Mouse (Mus musculus) hindbrain, embryonic 13.5 days (tissue): ENCODE data around the gene Tpsg1. TPM values are rescaled to one million over a fixed set of nuclear protein-coding genes. Genes with fewer than 3 reads are reported as not detected.

Source experiments
- ATAC-seq: fragments of 200-750 bp; cut with Nextera tagmentation; 2 replicates; pipeline ENCODE4 v1.8.0; 2017; ENCODE audit warnings: moderate TSS enrichment; ENCODE audit not compliant: low FRiP score
- H3K27ac ChIP-seq: fragments of 300-500 bp; sonication (generic); 2 replicates; pipeline ENCODE4 v1.5.1; 2015; ENCODE audit warnings: inconsistent platforms, mild to moderate bottlenecking, moderate library complexity
- H3K27me3 ChIP-seq: fragments of 300-500 bp; sonication (generic); 2 replicates; pipeline ENCODE4 v1.6.1; 2015; ENCODE audit warnings: mild to moderate bottlenecking, inconsistent platforms
- H3K36me3 ChIP-seq: fragments of 300-500 bp; sonication (generic); 2 replicates; pipeline ENCODE4 v1.6.1; 2015; ENCODE audit warnings: mild to moderate bottlenecking, inconsistent platforms
- H3K4me1 ChIP-seq: fragments of 300-500 bp; sonication (generic); replicated peaks from 2 replicates; pipeline ENCODE4 v1.6.1; 2015; ENCODE audit warnings: inconsistent platforms
- H3K4me2 ChIP-seq: fragments of 300-500 bp; sonication (generic); 2 replicates; pipeline ENCODE4 v1.6.1; 2015; ENCODE audit warnings: inconsistent platforms, mild to moderate bottlenecking, moderate library complexity
- H3K4me3 ChIP-seq: fragments of 300-500 bp; sonication (generic); 2 replicates; pipeline ENCODE4 v1.5.1; 2015; ENCODE audit warnings: mild to moderate bottlenecking, inconsistent platforms
- H3K9ac ChIP-seq: fragments of 300-500 bp; sonication (generic); 2 replicates; pipeline ENCODE4 v1.6.1; 2015; ENCODE audit warnings: mild to moderate bottlenecking, inconsistent platforms
- H3K9me3 ChIP-seq: fragments of 300-500 bp; sonication (generic); 2 replicates; pipeline ENCODE4 v1.6.1; 2016; ENCODE audit warnings: inconsistent platforms
- WGBS: fragments of 180-500 bp; shearing (Covaris S2); methylation state at CpG from one replicate; pipeline ENCODE4 v1.1.7; 2015; 5-methylcytosine and 5-hydroxymethylcytosine counted together
- polyA plus RNA-seq: library from polyadenylated mRNA; unstranded; fragments of >200 nt; fragmentation: Nextera tagmentation; extraction: Ambion mirVana; gene quantifications from 2 replicates; pipeline ENCODE4 v1.2.1, GENCODE M21; 2015

Gene Tpsg1
- polyA plus RNA-seq, 1 experiment from 2014 or later: 0.90 TPM

GRCm38 (mm10) chr17:25374011-25374410 lies 4.9 kb downstream of the Tpsg1 start:
- H3K9ac ChIP-seq: no peak overlapping the region
- no peak overlapping the region for H3K4me2 ChIP-seq
- no peak overlapping the region for H3K4me3 ChIP-seq
- peaks cover 8% of the 10 kb centered on the region; the same call in 1 of the 2 replicates for H3K27me3 ChIP-seq
- ATAC-seq: no peak
- peaks cover 44% of the 10 kb centered on the region for H3K36me3 ChIP-seq
- H3K27ac ChIP-seq: no peak overlapping the region
- H3K9me3 ChIP-seq: no peaks in the 10 kb centered on the region
- WGBS: 64% methylated on average over 9 of the region's 9 CpGs
- no peaks in the 10 kb centered on the region for H3K4me1 ChIP-seq

DNA sequence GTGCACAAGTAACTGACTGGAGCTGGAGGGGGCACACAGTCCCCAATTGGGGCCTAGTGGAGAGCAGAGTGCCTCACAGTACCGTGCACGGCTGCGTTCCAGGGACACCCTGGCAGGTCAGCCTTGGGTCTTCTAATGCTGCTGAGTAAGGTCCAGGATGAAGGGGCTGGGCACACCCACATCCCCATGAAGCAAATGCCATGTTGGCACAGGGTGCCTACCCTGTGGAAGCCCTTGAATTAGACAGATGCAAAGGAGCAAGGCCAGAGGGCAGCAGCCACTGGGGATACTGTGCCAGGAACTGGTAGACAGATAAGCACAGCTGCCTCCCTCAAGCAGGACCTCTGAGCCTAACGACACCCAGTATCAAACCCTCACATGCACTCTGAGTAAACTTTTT lies 25.5 kb downstream of the Tpsg1 start:
- Histone ChIP-seq H3K4me3 (no peak overlapping the region), H3K4me1 (peaks cover 17% of the 10 kb centered on the region), H3K27ac (no peak overlapping the region), H3K27me3 (peaks cover 13% of the 10 kb centered on the region; the same call in 1 of the 2 replicates), H3K9me3 (no peaks in the 10 kb centered on the region), H3K4me2 (no peak overlapping the region), H3K36me3 (peaks cover 59% of the 10 kb centered on the region), H3K9ac (no peak overlapping the region)
- ATAC-seq: no peak
- 100% methylated on average over 4 of the region's 4 CpGs for WGBS

GRCm38 (mm10) chr17:25397804-25398519 lies 28.9 kb downstream of the Tpsg1 start:
- H3K36me3 ChIP-seq: peaks cover 31% of the 10 kb centered on the region
- peak; percentile 52 for ATAC-seq
- WGBS: 37% methylated on average over 14 of the region's 14 CpGs
- peaks cover 44% of the 10 kb centered on the region for H3K27me3 ChIP-seq
- H3K4me2 ChIP-seq: no peak overlapping the region
- no peak overlapping the region for H3K4me3 ChIP-seq
- peak overlapping the region; percentile 26; the same call in 1 of the 2 replicates for H3K9ac ChIP-seq
- H3K27ac ChIP-seq: peak overlapping the region; percentile 36
- H3K4me1 ChIP-seq: peaks cover 41% of the 10 kb centered on the region
- no peaks in the 10 kb centered on the region for H3K9me3 ChIP-seq

DNA sequence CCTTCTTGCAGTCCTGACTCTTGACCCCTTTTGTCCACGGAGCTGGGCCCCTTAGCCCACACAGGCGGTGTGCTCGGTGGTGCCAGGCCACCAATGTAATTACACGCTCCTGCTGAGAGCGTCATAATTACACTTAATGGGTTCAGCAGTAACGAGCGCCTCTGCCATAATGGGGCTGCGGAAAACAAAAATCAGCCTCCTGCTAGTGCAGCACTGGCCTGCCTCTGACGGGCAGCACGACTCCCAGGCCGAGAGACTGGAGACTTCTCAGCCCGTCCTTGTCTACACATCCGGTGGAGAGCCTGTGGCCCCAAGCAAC lies 29.4 kb downstream of the Tpsg1 start:
- ATAC-seq: no peak; the same call in 1 of the 2 replicates
- Histone ChIP-seq H3K4me2 (no peak overlapping the region), H3K27me3 (peaks cover 49% of the 10 kb centered on the region), H3K9me3 (no peaks in the 10 kb centered on the region), H3K4me3 (no peak overlapping the region), H3K27ac (peak overlapping the region; percentile 36), H3K36me3 (peaks cover 26% of the 10 kb centered on the region), H3K9ac (peak overlapping the region; percentile 26; the same call in 1 of the 2 replicates), H3K4me1 (peaks cover 42% of the 10 kb centered on the region)
- 34% methylated on average over 13 of the region's 13 CpGs for WGBS

DNA sequence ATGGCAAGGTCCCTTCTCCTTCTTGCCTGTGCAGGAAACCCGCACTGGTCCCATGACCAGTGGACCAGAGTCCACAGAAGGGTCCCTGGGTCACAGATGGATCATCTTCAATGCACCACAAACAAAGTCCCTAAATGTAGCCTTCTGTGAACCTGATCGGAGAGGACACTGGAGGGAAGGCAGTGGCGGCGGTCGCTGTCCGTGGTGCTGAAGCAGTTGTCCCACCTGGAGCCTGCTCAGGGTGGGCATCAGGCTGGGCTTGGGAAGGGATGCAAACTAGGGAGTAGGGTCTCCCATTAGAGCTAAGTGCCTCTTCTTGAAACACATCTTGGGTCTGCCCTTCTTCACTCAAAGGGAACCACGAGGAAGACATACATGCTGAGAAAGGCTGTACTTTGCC lies 31.4 kb downstream of the Tpsg1 start:
- H3K4me2 ChIP-seq: no peak overlapping the region
- no peaks in the 10 kb centered on the region for H3K9me3 ChIP-seq
- H3K36me3 ChIP-seq: peaks cover 11% of the 10 kb centered on the region
- peaks cover 60% of the 10 kb centered on the region for H3K4me1 ChIP-seq
- H3K4me3 ChIP-seq: no peak overlapping the region
- H3K27me3 ChIP-seq: peaks cover 58% of the 10 kb centered on the region
- H3K9ac ChIP-seq: no peak overlapping the region
- no peak for ATAC-seq
- 13% methylated on average over 7 of the region's 7 CpGs for WGBS
- H3K27ac ChIP-seq: no peak overlapping the region

DNA sequence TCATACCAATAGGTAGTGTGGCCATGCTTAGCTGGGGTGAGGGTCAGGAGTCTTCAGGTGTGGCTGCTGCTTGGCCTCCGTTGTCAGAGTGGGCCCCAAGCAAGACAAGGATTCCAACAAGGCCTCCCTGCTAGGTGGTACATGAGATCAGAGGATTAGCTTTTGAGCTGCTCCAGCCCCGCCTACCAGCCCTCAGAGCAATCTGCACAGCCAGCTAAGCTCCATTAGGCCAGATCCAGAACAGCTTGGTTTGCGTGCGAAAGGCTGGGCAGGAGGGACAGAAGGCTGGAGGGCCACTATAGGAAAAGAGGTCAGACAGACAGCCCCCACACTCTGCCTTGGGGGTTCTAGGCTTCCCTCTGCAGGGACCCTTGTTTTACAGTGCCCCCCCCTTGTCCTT lies 32.4 kb downstream of the Tpsg1 start:
- ATAC-seq: no peak
- Histone ChIP-seq H3K27ac (no peak overlapping the region), H3K4me3 (no peak overlapping the region), H3K4me1 (peaks cover 70% of the 10 kb centered on the region), H3K9me3 (no peaks in the 10 kb centered on the region), H3K9ac (no peak overlapping the region), H3K36me3 (peaks cover 9% of the 10 kb centered on the region), H3K27me3 (peaks cover 58% of the 10 kb centered on the region), H3K4me2 (no peak overlapping the region)
- WGBS: 39% methylated on average over 4 of the region's 4 CpGs

DNA sequence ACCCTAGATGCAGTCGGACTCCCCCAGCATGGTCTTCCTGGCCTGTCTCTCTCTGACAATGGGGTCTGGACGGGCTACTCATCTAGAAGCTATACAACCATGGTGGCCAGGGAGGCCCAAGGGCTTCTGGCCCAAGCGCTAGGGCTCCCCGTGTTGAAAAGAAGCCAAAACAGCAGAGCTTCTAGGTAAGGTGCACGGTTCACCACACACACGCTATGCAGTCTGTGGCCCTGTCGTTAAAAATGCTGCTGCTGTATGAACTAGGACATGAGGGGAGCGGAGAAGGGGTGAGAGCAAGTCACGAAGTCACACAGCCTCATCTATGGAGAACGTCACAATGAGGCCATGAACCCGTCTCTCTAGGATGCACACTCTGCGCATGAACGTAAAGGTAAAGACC lies 33.2 kb downstream of the Tpsg1 start:
- H3K27me3 ChIP-seq: peaks cover 55% of the 10 kb centered on the region
- H3K4me3 ChIP-seq: no peak overlapping the region
- ATAC-seq: no peak

GRCm38 (mm10) chr17:25404190-25404589 lies 35.1 kb downstream of the Tpsg1 start:
- Histone ChIP-seq H3K27ac (peak overlapping the region; percentile 72), H3K4me2 (0 out of 2 replicates have a peak overlapping the region, but pooled peaks have one; percentile 7), H3K4me1 (peaks cover 83% of the 10 kb centered on the region), H3K9me3 (no peaks in the 10 kb centered on the region), H3K4me3 (no peak overlapping the region), H3K9ac (peak overlapping the region; percentile 43), H3K27me3 (peaks cover 48% of the 10 kb centered on the region), H3K36me3 (no peaks in the 10 kb centered on the region)
- ATAC-seq: no peak
- 28% methylated on average over 3 of the region's 3 CpGs for WGBS

More for the DNA sequence above, 33.2 kb downstream of the Tpsg1 start:
- H3K4me1 ChIP-seq: peaks cover 77% of the 10 kb centered on the region
- H3K9me3 ChIP-seq: no peaks in the 10 kb centered on the region
- H3K9ac ChIP-seq: no peak overlapping the region
- H3K36me3 ChIP-seq: peaks cover 2% of the 10 kb centered on the region
- no peak overlapping the region for H3K4me2 ChIP-seq
- no peak overlapping the region for H3K27ac ChIP-seq
- 84% methylated on average over 13 of the region's 13 CpGs for WGBS

GRCm38 (mm10) chr17:25405224-25405895 lies 36.3 kb downstream of the Tpsg1 start:
- H3K9me3 ChIP-seq: no peaks in the 10 kb centered on the region
- ATAC-seq: 0 out of 2 replicates have a peak, but pooled peaks have one; percentile 25
- H3K36me3 ChIP-seq: no peaks in the 10 kb centered on the region
- H3K27ac ChIP-seq: peak overlapping the region; percentile 72
- H3K27me3 ChIP-seq: peaks cover 37% of the 10 kb centered on the region
- no peak overlapping the region for H3K4me3 ChIP-seq
- peak overlapping the region; percentile 24; the same call in 1 of the 2 replicates for H3K9ac ChIP-seq
- peaks cover 83% of the 10 kb centered on the region for H3K4me1 ChIP-seq
- H3K4me2 ChIP-seq: no peak overlapping the region
- 7% methylated on average over 10 of the region's 10 CpGs for WGBS

DNA sequence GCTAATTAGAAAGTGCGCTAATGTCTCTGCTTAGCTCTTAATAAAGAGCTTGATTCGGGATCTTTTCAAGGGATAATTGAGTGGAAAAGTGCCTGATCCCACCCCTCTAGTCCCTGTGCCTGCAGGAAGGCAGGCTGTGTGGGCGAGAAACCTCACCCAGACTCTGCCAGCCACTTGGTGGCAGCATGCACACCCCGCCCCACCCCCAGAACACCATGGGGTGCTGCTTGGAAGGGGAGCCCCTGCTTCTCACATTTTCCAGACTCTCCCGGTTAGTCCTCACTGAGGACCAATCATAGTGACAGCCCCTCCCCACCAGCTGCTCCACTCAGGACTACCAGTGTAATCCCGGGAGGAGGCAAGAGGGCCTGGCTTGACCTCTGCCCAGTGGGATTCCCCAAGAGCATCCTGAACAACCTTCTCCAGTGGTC lies 37.0 kb downstream of the Tpsg1 start:
- peak overlapping the region; percentile 72 for H3K27ac ChIP-seq
- H3K4me1 ChIP-seq: peaks cover 85% of the 10 kb centered on the region
- no peak overlapping the region for H3K4me2 ChIP-seq
- peaks cover 31% of the 10 kb centered on the region for H3K27me3 ChIP-seq
- H3K9me3 ChIP-seq: no peaks in the 10 kb centered on the region
- 11% methylated on average over 6 of the region's 6 CpGs for WGBS
- H3K9ac ChIP-seq: peak overlapping the region; percentile 24; the same call in 1 of the 2 replicates
- H3K36me3 ChIP-seq: no peaks in the 10 kb centered on the region
- no peak for ATAC-seq
- no peak overlapping the region for H3K4me3 ChIP-seq

- H3K9ac ChIP-seq: peak overlapping the region; percentile 60; the same call in 1 of the 2 replicates
- H3K4me3 ChIP-seq: no peak overlapping the region
- H3K9me3 ChIP-seq: no peaks in the 10 kb centered on the region
- no peaks in the 10 kb centered on the region for H3K36me3 ChIP-seq
- H3K4me2 ChIP-seq: no peak overlapping the region
- ATAC-seq: no peak
- H3K4me1 ChIP-seq: peaks cover 80% of the 10 kb centered on the region
- 56% methylated on average over 4 of the region's 4 CpGs for WGBS
- peak overlapping the region; percentile 72; the same call in 1 of the 2 replicates for H3K27ac ChIP-seq
- peaks cover 20% of the 10 kb centered on the region for H3K27me3 ChIP-seq
Measured at GRCm38 (mm10) chr17:25407352-25407751, 38.3 kb downstream of the Tpsg1 start.

- 82% methylated on average over 7 of the region's 7 CpGs for WGBS
Measured at GRCm38 (mm10) chr17:25408302-25408999, 39.4 kb downstream of the Tpsg1 start.

More at GRCm38 (mm10) chr17:25408302-25408999, 39.4 kb downstream of the Tpsg1 start:
- Histone ChIP-seq H3K27me3 (peaks cover 9% of the 10 kb centered on the region), H3K4me3 (no peak overlapping the region), H3K27ac (no peak overlapping the region), H3K9ac (no peak overlapping the region), H3K36me3 (no peaks in the 10 kb centered on the region), H3K9me3 (no peaks in the 10 kb centered on the region), H3K4me1 (peaks cover 80% of the 10 kb centered on the region), H3K4me2 (no peak overlapping the region)
- no peak for ATAC-seq
